Mouse (Mus musculus): ENCODE data around the gene Frmd6. TPM values are rescaled to one million over a fixed set of nuclear protein-coding genes. Genes with fewer than 3 reads are reported as not detected.

The Frmd6 gene
- polyA plus RNA-seq, 1 experiment from 2014 or later: 28.2 TPM

DNA sequence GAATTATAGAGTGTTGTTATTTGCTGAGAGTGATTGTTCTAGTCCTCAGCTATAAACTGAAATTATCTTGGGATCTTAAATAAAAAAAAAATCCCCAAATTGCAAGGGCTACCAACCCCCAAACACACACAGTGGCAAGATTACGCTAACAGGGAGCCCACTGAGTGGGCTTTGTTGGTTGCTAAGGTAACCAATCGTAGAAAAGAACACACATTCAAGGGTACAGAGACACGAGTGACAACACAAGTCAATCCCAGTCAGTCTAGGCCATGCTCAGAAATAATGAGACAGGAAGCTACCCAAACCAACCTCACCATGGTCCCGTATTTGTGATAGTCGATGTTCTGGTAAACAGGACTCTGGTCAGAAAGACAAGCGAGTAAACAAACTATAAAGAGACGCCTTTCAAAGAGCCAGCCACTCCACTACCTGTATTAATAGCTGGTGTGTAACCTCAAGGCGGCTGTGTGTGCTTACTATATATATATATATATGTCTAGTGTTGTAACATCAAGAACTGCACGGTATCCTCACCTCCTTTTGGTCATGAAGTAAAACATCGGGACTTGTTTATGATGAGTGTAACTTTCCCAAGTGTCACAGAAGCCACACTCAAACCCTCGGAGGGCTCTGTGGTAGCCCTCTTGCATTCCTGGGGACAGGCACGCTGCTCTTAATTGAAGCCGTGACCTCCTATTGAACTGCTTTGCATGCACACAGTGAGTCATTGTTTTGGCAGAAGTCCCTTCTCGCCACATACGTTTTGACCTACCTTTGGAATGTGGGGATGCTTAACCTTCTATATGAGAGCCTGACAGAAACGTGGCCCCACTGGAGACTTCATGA, 30.5 kb upstream of the Frmd6 start:
- ATAC-seq (ENCODE audit: low FRiP score): no peak
- H3K9ac ChIP-seq: no peak overlapping the region
- H3K36me3 ChIP-seq: no peaks in the 10 kb centered on the region
- H3K9me3 ChIP-seq (replicated peaks): no peaks in the 10 kb centered on the region
- WGBS: 38% methylated on average over 16 of the region's 16 CpGs
- no peaks in the 10 kb centered on the region; the same call in 1 of the 2 replicates for H3K27me3 ChIP-seq
- peaks cover 10% of the 10 kb centered on the region for H3K4me1 ChIP-seq
- no peak overlapping the region for H3K27ac ChIP-seq
- no peak overlapping the region for H3K4me2 ChIP-seq (replicated peaks)
- no peak overlapping the region for H3K4me3 ChIP-seq

DNA sequence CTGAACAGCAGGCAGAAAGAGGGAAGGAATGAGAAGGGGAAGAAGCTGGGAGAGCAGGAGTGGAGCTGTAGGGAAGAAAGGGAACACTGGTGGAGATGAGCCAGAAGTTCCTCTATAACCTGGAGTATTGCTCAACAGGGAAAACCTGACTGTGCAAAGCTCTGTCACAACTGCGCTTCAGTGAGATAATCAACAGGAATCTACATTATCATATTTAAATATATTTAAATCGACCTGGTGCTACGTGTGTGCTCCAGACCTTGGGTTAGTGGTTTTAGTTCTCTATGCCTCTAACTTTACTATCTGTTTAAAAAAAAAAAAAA, 30.0 kb upstream of the Frmd6 start:
- no peaks in the 10 kb centered on the region for H3K9me3 ChIP-seq (replicated peaks)

GRCm38 (mm10) chr12:70798496-70798895, 26.8 kb upstream of the Frmd6 start:
- Histone ChIP-seq H3K27me3 (no peaks in the 10 kb centered on the region; the same call in 1 of the 2 replicates), H3K4me1 (peaks cover 10% of the 10 kb centered on the region), H3K9me3 (replicated peaks) (no peaks in the 10 kb centered on the region), H3K4me3 (no peak overlapping the region), H3K9ac (no peak overlapping the region), H3K4me2 (replicated peaks) (no peak overlapping the region), H3K27ac (no peak overlapping the region), H3K36me3 (no peaks in the 10 kb centered on the region)
- no peak for ATAC-seq (ENCODE audit: low FRiP score)
- 79% methylated on average over 8 of the region's 8 CpGs for WGBS

More for the DNA sequence above, 30.0 kb upstream of the Frmd6 start:
- Histone ChIP-seq H3K27ac (no peak overlapping the region), H3K4me3 (no peak overlapping the region), H3K27me3 (no peaks in the 10 kb centered on the region; the same call in 1 of the 2 replicates), H3K4me1 (peaks cover 10% of the 10 kb centered on the region), H3K36me3 (no peaks in the 10 kb centered on the region), H3K4me2 (replicated peaks) (no peak overlapping the region), H3K9ac (no peak overlapping the region)
- no peak for ATAC-seq (ENCODE audit: low FRiP score)
- 85% methylated on average over 3 of the region's 3 CpGs for WGBS

DNA sequence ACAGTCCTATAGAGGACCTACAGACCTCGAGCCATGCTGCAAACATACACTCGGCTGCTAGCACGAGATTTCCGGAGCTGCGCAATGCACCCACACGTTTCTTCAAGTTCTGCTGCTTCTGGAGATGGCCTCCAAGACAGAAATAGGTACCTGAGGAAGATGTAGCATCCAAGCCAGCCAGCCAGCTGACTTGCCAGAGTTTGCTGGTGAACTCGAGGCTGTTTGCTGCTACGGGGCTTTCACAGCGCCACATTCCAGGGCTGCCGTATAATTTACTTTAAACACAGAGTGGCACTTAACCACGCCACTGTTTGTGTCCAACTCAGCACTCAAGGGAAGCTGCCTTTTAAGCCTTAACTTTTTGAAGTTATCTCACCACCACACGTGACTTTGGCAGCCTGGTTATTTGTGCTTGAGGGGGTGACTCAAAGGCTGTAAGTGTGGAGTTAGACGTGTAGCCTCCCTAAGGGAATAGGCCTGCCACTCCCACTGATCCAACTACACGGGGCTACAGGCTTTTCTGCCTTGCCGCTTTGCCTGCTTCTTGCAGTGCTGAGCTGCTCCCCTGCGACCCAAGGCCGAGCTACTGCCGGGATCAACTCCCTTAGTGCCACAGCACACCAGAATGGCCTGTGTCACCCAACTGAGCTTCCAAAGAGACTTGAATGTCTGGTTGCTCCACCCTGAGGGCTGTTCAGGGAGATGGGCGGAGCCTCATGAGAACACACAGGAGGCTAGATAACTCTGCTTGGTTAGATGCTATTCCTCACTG, 25.9 kb upstream of the Frmd6 start:
- ATAC-seq (ENCODE audit: low FRiP score): no peak
- H3K4me1 ChIP-seq: peaks cover 10% of the 10 kb centered on the region
- H3K27ac ChIP-seq: no peak overlapping the region
- H3K27me3 ChIP-seq: no peaks in the 10 kb centered on the region; the same call in 1 of the 2 replicates
- WGBS: 56% methylated on average over 19 of the region's 19 CpGs
- H3K9ac ChIP-seq: no peak overlapping the region
- H3K4me2 ChIP-seq (replicated peaks): no peak overlapping the region
- H3K4me3 ChIP-seq: no peak overlapping the region
- no peaks in the 10 kb centered on the region for H3K36me3 ChIP-seq
- no peaks in the 10 kb centered on the region for H3K9me3 ChIP-seq (replicated peaks)

DNA sequence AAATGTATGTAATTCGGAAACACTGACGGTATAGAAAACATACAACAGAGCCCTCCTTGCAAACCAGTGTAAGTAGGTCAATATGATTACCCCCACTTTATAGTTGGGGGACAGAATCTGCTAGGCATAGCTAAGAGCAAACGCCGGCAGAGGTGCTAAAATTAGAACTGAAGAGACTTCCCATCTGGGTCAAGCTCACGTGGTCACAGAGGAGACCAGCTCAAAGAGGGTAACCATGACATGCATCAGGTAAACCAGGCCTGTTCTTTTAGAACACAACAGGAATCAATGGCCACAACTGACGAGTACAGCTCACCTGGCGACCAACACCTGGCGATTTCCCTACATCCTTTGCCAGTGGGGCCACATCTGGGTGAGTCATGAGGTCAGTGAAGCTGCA, 25.2 kb upstream of the Frmd6 start:
- Histone ChIP-seq H3K9ac (no peak overlapping the region), H3K36me3 (no peaks in the 10 kb centered on the region), H3K27ac (no peak overlapping the region), H3K4me2 (replicated peaks) (no peak overlapping the region), H3K27me3 (no peaks in the 10 kb centered on the region; the same call in 1 of the 2 replicates), H3K4me1 (peaks cover 4% of the 10 kb centered on the region; the same call in 1 of the 2 replicates), H3K9me3 (replicated peaks) (no peaks in the 10 kb centered on the region), H3K4me3 (no peak overlapping the region)
- no peak for ATAC-seq (ENCODE audit: low FRiP score)
- WGBS: 89% methylated on average over 8 of the region's 8 CpGs

- Histone ChIP-seq H3K9me3 (replicated peaks) (no peaks in the 10 kb centered on the region), H3K4me1 (peaks cover 3% of the 10 kb centered on the region; the same call in 1 of the 2 replicates), H3K4me2 (replicated peaks) (no peak overlapping the region), H3K27me3 (no peaks in the 10 kb centered on the region; the same call in 1 of the 2 replicates), H3K27ac (no peak overlapping the region), H3K36me3 (no peaks in the 10 kb centered on the region), H3K4me3 (no peak overlapping the region), H3K9ac (no peak overlapping the region)
- ATAC-seq (ENCODE audit: low FRiP score): no peak
- 79% methylated on average over 8 of the region's 8 CpGs for WGBS
Observed at GRCm38 (mm10) chr12:70801361-70801760, 24.0 kb upstream of the Frmd6 start.

- Histone ChIP-seq H3K9me3 (replicated peaks) (no peaks in the 10 kb centered on the region), H3K9ac (no peak overlapping the region), H3K36me3 (no peaks in the 10 kb centered on the region), H3K4me3 (no peak overlapping the region), H3K4me1 (peaks cover 3% of the 10 kb centered on the region; the same call in 1 of the 2 replicates), H3K27me3 (no peaks in the 10 kb centered on the region; the same call in 1 of the 2 replicates), H3K4me2 (replicated peaks) (no peak overlapping the region), H3K27ac (no peak overlapping the region)
- WGBS: 80% methylated on average over 4 of the region's 4 CpGs
- ATAC-seq (ENCODE audit: low FRiP score): no peak
Observed at GRCm38 (mm10) chr12:70803494-70803893, 21.8 kb upstream of the Frmd6 start.

GRCm38 (mm10) chr12:70804989-70805388, 20.3 kb upstream of the Frmd6 start:
- H3K4me2 ChIP-seq (replicated peaks): no peak overlapping the region
- no peak for ATAC-seq (ENCODE audit: low FRiP score)

DNA sequence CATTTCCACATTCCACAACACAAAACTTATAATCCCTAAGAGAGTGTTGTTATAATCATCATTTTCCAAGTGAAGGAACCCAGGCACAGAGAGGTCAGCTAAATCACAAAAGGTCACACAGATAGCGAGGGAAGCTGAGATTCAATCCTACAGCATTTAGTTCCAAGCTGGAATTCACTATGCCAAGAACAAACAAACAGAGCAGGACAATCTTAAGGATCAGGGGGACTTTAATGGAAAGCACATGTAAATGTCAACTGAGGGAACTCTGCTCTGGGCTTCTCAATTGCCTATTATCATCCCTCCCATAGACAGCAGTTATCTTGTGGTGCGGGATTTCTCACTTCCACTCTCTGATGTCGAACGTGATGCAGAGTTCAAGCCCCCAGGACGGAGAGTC, 17.8 kb upstream of the Frmd6 start:
- H3K4me2 ChIP-seq (replicated peaks): no peak overlapping the region
- H3K27me3 ChIP-seq: no peaks in the 10 kb centered on the region
- no peak overlapping the region for H3K27ac ChIP-seq
- H3K4me3 ChIP-seq: no peak overlapping the region
- H3K9me3 ChIP-seq (replicated peaks): no peaks in the 10 kb centered on the region
- WGBS: 59% methylated on average over 5 of the region's 5 CpGs
- H3K36me3 ChIP-seq: no peaks in the 10 kb centered on the region
- no peak overlapping the region for H3K9ac ChIP-seq
- no peak for ATAC-seq (ENCODE audit: low FRiP score)
- no peaks in the 10 kb centered on the region for H3K4me1 ChIP-seq

More at GRCm38 (mm10) chr12:70804989-70805388, 20.3 kb upstream of the Frmd6 start:
- Histone ChIP-seq H3K27me3 (no peaks in the 10 kb centered on the region), H3K27ac (no peak overlapping the region), H3K36me3 (no peaks in the 10 kb centered on the region), H3K4me3 (no peak overlapping the region), H3K4me1 (no peaks in the 10 kb centered on the region), H3K9me3 (replicated peaks) (no peaks in the 10 kb centered on the region), H3K9ac (no peak overlapping the region)
- WGBS: 67% methylated on average over 2 of the region's 2 CpGs

DNA sequence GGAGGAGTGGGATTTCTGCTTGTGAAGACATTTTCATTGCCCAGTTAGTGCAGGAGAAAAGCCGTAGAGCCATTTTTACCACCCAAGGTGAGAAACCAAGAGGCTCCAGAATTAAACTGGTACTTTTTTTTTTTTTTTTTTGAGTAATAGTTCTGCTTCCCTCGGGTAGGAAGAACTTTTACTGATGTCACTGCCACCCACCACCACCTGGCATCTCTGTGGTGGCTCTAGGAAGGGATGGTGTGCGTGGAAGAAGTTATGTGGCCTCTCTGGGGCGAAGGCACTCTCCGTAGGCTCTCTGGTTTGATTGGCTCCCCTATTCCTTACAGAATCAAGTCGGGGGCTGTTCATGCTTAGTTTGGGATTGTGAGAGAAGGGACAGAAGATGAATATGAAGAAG, 17.3 kb upstream of the Frmd6 start:
- no peak overlapping the region for H3K4me3 ChIP-seq
- no peak overlapping the region for H3K4me2 ChIP-seq (replicated peaks)
- H3K9ac ChIP-seq: no peak overlapping the region
- no peaks in the 10 kb centered on the region for H3K4me1 ChIP-seq
- H3K27ac ChIP-seq: no peak overlapping the region
- no peak for ATAC-seq (ENCODE audit: low FRiP score)
- WGBS: 73% methylated on average over 6 of the region's 6 CpGs
- H3K36me3 ChIP-seq: no peaks in the 10 kb centered on the region
- H3K9me3 ChIP-seq (replicated peaks): no peaks in the 10 kb centered on the region
- H3K27me3 ChIP-seq: no peaks in the 10 kb centered on the region

- 83% methylated on average over 2 of the region's 2 CpGs for WGBS
- H3K4me3 ChIP-seq: no peak overlapping the region
- no peak for ATAC-seq (ENCODE audit: low FRiP score)
- H3K27me3 ChIP-seq: no peaks in the 10 kb centered on the region
- no peak overlapping the region for H3K4me2 ChIP-seq (replicated peaks)
- H3K9me3 ChIP-seq (replicated peaks): no peaks in the 10 kb centered on the region
- no peak overlapping the region for H3K27ac ChIP-seq
- H3K9ac ChIP-seq: no peak overlapping the region
- H3K36me3 ChIP-seq: no peaks in the 10 kb centered on the region
- H3K4me1 ChIP-seq: no peaks in the 10 kb centered on the region
Observed at GRCm38 (mm10) chr12:70809957-70810356, 15.4 kb upstream of the Frmd6 start.

DNA sequence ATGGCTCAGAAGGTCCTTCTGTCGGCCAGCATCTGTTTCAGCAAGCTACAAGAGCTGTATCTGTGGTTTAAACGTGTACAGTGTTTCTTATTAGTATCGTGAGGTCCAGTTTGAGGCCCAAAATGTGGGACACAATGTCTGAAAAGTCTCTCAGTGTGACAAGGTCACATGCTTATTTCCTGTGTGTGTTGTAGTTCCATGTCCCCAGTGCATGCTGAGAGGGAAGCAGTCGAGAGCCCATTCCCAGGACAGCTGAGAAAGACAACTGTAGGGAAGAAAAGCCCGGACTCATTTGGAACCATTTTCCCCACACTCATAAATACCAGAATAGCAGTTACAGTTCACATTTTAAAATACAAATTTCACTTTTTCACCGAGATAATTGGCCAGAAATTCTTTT, 13.5 kb upstream of the Frmd6 start:
- H3K4me1 ChIP-seq: no peaks in the 10 kb centered on the region
- no peak overlapping the region for H3K4me3 ChIP-seq
- no peak overlapping the region for H3K4me2 ChIP-seq (replicated peaks)
- no peaks in the 10 kb centered on the region for H3K36me3 ChIP-seq
- H3K27me3 ChIP-seq: no peaks in the 10 kb centered on the region
- no peak overlapping the region for H3K27ac ChIP-seq
- no peak for ATAC-seq (ENCODE audit: low FRiP score)
- 77% methylated on average over 6 of the region's 6 CpGs for WGBS
- H3K9me3 ChIP-seq (replicated peaks): no peaks in the 10 kb centered on the region
- no peak overlapping the region for H3K9ac ChIP-seq
